Mouse (Mus musculus) urinary bladder, adult 2 months (tissue): ENCODE results near the gene Naaladl1. TPM values are rescaled to one million over a fixed set of nuclear protein-coding genes. Genes with fewer than 3 reads are reported as not detected.

Experiments used
- DNase-seq: peaks from one replicate; pipeline ENCODE4 v3.0.0; 2022; ENCODE audit warnings: low spot score
- polyA plus RNA-seq: library from polyadenylated mRNA; depleted of rRNA; stranded (reverse); fragments of >200 nt; gene quantifications from 2 replicates; pipeline ENCODE4 v1.2.3, GENCODE M21; 2012; rRNA removed

Gene Naaladl1
- polyA plus RNA-seq: 0.06 and 0.13 TPM in 2 replicates

- no peak for DNase-seq
These were observed at the start of gene Naaladl1 for GRCm38 (mm10) chr19:6105586-6105985. Gene Naaladl1 (plus strand): TSS chr19:6105782.

GRCm38 (mm10) chr19:6056696-6057095 is 48.9 kb upstream of the Naaladl1 start:
- no peak for DNase-seq

- DNase-seq: peak; percentile 95
These were observed 48.1 kb upstream of the Naaladl1 start, which contains the start of the genes Mrpl49 and Fau for GRCm38 (mm10) chr19:6057313-6058096. Gene Mrpl49 (minus strand): TSS chr19:6057785. Gene Fau (plus strand): TSS chr19:6057844.

GRCm38 (mm10) chr19:6058513-6058912 is 47.1 kb upstream of the Naaladl1 start:
- no peak for DNase-seq

GRCm38 (mm10) chr19:6058966-6059365 is 46.6 kb upstream of the Naaladl1 start:
- no peak for DNase-seq

GRCm38 (mm10) chr19:6061021-6061533 is 44.5 kb upstream of the Naaladl1 start, which contains the start of gene Znhit2:
Gene Znhit2 (plus strand): TSS chr19:6061192.
- peak; percentile 79 for DNase-seq

GRCm38 (mm10) chr19:6061641-6062302 is 43.8 kb upstream of the Naaladl1 start:
- DNase-seq: no peak

- no peak for DNase-seq
These were observed 43.2 kb upstream of the Naaladl1 start for GRCm38 (mm10) chr19:6062418-6062817.

- no peak for DNase-seq
These were observed 42.5 kb upstream of the Naaladl1 start for GRCm38 (mm10) chr19:6063081-6063480.

- no peak for DNase-seq
These were observed 39.0 kb upstream of the Naaladl1 start for GRCm38 (mm10) chr19:6066571-6066970.

- DNase-seq: peak; percentile 70
These were observed 38.4 kb upstream of the Naaladl1 start for GRCm38 (mm10) chr19:6067011-6067723.

GRCm38 (mm10) chr19:6067724-6068415 is 37.7 kb upstream of the Naaladl1 start, which contains the start of gene Tm7sf2:
Gene Tm7sf2 (minus strand): TSS chr19:6068373.
- peak; percentile 80 for DNase-seq

- DNase-seq: no peak
These were observed 36.6 kb upstream of the Naaladl1 start for GRCm38 (mm10) chr19:6068951-6069350.

GRCm38 (mm10) chr19:6069851-6070250 is 35.7 kb upstream of the Naaladl1 start:
- no peak for DNase-seq

GRCm38 (mm10) chr19:6070571-6071250 is 34.9 kb upstream of the Naaladl1 start:
- DNase-seq: no peak

- DNase-seq: no peak
These were observed 34.3 kb upstream of the Naaladl1 start for GRCm38 (mm10) chr19:6071261-6071660.

GRCm38 (mm10) chr19:6073889-6074288 is 31.7 kb upstream of the Naaladl1 start:
- no peak for DNase-seq

GRCm38 (mm10) chr19:6076564-6077393 is 28.8 kb upstream of the Naaladl1 start, which contains the start of gene Vps51:
Gene Vps51 (minus strand): TSS chr19:6077231.
- DNase-seq: peak; percentile 66

- no peak for DNase-seq
These were observed 25.6 kb upstream of the Naaladl1 start, which contains the start of gene Tmem262 for GRCm38 (mm10) chr19:6079983-6080480. Gene Tmem262 (plus strand): TSS chr19:6080033.
